Mouse (Mus musculus) kidney, postnatal 25 days (tissue): ENCODE measurements at regions not wholly inside any gene's neighbourhood (a gene's known extent, or its start where the extent isn't known, plus 50 kb on each side); places are given as distances from the start of the nearest gene placed in this dataset.
A peak's percentile ranks its signal among the peaks of the same experiment; 100 is the strongest.
"Not testable (repeated sequence)": the region's sequence is repeated elsewhere in the genome, so short reads cannot be mapped to it uniquely, and the experiment has no call there.

Experiments
- DNase-seq, 2 experiments: peaks; one replicate each; pipeline ENCODE4 v3.0.0; 2021; ENCODE audit warnings: mixed read lengths in 2 of 2

DNA sequence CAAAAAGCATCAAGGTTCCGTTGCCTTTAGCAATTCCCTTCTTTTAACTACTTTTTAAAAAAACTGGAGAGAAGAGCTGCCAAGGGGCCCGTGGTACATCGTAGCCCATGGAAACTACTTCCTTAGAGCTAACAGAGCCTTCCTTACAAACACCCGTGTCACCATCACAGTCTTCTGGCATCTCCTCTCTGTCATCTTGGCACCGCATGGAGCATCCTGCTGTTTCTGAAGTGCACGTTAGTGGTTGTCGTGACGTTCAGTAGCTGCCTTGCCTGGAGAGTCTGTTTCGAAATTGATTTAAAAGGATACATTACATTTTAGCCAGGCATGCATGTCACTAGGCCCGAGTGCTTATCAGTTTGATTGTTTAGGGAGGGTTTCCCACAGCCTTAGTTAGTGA is 111.4 kb upstream of the Adgrl2 start:
- DNase-seq = no peak

- no peak for DNase-seq
Observed at GRCm38 (mm10) chr3:149098764-149099163, 108.4 kb upstream of the Adgrl2 start.

GRCm38 (mm10) chr3:149097026-149097425 is 106.7 kb upstream of the Adgrl2 start:
- no peak for DNase-seq

- DNase-seq = no peak
Observed at GRCm38 (mm10) chr3:149092649-149093048, 102.3 kb upstream of the Adgrl2 start.

- DNase-seq = no peak
Observed at GRCm38 (mm10) chr3:149090103-149090502, 99.7 kb upstream of the Adgrl2 start.

- DNase-seq = no peak
Observed at GRCm38 (mm10) chr3:149088621-149089128, 98.3 kb upstream of the Adgrl2 start.

GRCm38 (mm10) chr3:149087488-149087887 is 97.1 kb upstream of the Adgrl2 start:
- peak; percentile 80 to 90 for DNase-seq

GRCm38 (mm10) chr3:149086704-149087103 is 96.3 kb upstream of the Adgrl2 start:
- DNase-seq = no peak

GRCm38 (mm10) chr3:149086086-149086485 is 95.7 kb upstream of the Adgrl2 start:
- DNase-seq = no peak

- peak; percentile 43 to 75 for DNase-seq
Observed at GRCm38 (mm10) chr3:149084861-149085598, 94.7 kb upstream of the Adgrl2 start.

GRCm38 (mm10) chr3:149083391-149083790 is 93.0 kb upstream of the Adgrl2 start:
- peak in 1 of 2 experiments; percentile 44 for DNase-seq

- no peak for DNase-seq
Observed at GRCm38 (mm10) chr3:149078881-149079280, 88.5 kb upstream of the Adgrl2 start.

- DNase-seq = no peak
Observed at GRCm38 (mm10) chr3:149076928-149077551, 86.7 kb upstream of the Adgrl2 start.

- DNase-seq = peak; percentile 56 to 66
Observed at GRCm38 (mm10) chr3:149075488-149075851, 85.1 kb upstream of the Adgrl2 start.

DNA sequence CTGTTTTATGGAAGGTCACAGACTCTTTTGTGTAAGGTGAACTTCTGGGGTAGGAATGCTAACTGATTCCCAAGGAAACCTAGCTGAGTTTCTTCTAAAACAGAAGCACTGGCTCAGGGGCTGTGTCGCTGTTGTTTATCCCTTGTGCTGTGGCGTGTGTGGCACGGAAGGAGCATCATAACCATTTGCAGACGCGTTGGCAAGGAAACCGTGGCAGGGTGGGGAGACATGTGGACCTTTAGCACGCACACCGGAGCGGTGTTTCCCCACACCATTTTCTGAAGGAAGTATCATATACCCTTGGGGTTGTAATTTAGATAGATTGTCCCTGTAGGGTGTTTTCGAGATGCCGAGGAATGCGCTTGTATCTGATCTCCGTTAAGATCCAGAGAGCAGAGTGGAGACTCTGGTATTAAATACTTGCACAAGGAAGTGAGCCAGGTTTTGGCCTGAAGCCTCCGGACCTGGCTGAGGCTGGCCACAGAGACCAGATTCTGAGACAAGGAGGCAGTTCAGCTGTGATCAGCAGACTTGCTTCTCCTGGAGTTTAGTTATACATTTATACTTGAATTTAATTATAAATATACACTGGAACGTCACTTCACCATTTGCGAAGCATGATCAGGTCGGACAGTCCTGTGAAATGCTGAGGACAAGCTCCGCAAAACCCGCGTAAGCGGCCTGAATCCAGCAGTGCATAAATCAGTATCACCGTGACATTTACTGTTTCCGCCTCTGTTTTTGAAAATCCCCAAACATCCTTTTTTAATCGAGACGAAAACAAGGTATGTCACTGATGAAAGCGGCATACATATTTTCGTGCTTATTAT is 84.5 kb upstream of the Adgrl2 start:
- peak; percentile 55 to 61 for DNase-seq

DNA sequence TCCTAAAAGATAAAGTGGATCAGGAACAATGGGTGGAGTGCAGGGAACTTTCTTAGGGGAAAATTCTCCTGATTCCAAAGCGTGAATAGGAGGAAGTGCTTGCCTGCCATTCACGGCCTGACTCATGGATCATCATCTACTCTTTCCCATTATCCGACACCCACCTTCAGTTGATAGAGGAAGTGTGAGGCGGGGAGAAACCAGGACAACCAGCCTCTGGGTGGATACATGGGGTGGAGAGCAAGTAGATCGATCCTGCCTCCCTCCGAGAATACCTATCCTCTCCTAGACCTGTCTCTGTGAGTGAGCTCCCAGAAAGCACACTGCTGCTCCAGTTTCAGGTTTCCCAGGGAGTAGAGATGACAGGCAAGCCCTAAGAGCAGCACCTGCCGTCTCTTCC is 79.8 kb upstream of the Adgrl2 start:
- no peak for DNase-seq

- no peak for DNase-seq
Observed at GRCm38 (mm10) chr3:149069436-149069835, 79.1 kb upstream of the Adgrl2 start.

DNA sequence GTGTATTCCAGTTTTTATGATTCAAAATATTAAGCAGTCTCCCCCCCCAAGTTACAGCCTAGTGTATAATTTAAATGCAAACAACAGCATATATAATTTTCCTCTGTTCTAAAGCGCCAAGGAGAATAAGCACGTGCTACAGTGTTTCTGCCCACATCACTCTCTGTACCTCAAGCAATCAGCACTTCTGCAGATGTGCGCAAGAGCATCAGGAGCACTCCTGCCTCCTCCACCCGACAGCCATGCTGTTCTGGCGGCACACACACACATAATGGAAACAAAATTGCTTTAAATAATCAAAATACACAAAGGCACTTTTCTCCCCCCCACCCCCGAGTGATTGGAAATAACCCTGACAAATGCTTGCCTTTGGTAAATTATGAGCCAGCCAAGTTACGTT is 78.5 kb upstream of the Adgrl2 start:
- no peak for DNase-seq

DNA sequence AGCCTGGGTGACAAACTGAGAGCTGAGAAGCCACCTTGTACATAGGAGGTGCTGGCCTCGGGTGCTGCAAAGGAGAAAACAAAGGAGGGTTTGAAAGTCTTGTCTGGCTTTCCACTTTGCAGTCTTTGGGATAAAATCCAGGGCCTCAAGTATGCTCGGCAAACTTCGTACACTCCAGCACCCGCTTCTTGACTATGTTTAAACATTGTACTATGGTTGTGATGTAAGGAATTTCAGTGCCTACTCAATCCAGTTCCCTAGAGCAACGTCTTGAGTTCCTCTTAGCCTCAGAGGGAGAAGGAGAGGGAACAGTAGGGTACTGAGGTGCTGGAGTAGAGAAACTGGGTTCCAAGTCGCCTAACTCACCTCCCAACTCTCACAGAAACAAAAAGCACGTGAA is 77.4 kb upstream of the Adgrl2 start:
- no peak for DNase-seq

DNA sequence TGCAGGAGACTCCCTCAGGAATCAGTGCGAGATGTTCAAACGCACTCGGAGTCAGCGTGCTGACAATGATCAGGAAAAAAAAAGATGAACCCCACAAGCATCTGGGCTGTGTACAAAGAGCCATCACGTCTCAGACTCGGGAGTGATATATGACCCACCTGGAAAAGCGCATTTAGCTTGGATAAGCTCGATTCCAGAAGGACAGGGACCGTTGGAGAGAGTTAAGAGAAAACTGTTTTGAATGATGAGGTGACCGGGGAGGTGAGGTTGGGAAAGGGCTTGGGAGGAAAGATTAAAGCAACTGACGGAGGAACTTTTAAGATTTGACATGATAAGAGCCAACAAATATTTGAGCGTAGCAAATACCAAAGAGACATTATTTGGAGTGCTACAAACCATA is 64.7 kb upstream of the Adgrl2 start:
- no peak for DNase-seq

DNA sequence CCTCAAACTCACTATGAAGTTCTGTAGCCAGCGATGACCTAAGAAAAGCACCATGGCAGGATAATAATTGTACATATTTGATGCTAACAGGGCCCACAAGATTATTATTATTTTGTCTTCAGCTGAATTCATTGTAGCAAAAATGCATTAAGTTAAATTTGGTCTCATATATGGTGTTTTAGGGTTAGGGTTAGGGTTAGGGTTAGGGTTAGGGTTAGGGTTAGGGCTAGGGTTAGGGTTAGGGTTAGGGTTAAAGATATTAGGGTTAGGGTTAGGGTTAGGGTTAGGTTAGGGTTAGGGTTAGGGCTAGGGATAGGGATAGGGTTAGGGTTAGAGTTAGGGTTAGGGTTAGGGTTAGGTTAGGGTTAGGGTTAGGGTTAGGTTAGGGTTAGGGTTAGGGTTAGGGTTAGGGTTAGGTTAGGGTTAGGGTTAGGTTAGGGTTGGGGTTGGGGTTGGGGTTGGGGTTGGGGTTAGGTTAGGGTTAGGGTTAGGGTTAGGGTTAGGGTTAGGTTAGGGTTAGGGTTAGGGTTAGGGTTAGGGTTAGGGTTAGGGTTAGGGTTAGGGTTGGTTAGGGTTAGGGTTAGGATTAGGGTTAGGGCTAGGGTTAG is 62.0 kb upstream of the Adgrl2 start:
- not testable (repeated sequence) for DNase-seq

DNA sequence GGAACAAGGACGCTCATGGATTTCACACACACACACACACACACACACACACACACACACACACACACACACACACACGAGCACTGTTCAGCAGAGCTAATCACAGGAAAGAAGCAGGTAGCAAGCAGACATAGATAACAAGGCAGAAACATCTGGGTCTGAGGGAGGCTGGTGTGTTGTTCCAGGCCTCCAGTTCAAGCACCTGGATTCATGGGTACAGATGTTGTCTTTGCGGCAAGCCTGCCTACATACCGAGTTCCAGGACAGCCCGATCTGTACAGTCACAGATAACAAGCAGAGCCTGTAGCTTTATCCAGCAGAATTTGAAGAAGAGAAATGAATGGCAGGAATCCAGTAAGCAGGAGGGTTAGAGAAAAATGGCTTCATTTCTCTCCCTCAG is 55.0 kb upstream of the Adgrl2 start:
- DNase-seq = no peak

DNA sequence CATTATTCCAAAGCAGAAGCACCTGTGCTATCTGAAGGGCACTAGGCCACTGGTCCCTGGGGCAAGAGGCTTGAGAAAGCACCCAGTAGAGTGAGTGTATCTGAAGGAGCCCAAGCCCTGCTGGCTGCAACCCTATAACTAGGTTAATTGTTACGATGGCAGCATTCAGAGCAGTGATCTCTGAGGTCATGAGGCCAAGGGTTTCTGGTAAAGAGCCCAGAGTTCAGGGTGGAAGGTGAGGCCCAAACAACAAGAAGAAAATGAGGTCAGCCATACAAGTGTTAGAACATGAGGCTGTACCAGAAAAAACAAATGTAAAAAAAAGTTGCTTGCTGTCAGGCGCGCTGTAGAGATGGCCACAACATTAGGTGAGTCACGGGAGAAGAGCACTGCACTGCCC is 53.5 kb upstream of the Adgrl2 start:
- no peak for DNase-seq
